Mouse (Mus musculus): ENCODE data around the gene Brix1. TPM values are rescaled to one million over a fixed set of nuclear protein-coding genes. Genes with fewer than 3 reads are reported as not detected.

Brix1 gene
- polyA plus RNA-seq, 1 experiment from 2014 or later = 30.8 TPM

- no peak overlapping the region for H3K4me3 ChIP-seq (ENCODE audit: inconsistent target)
- H3K27ac ChIP-seq = no peak overlapping the region
- no peaks in the 10 kb centered on the region for H3K36me3 ChIP-seq (ENCODE audit: inconsistent target)
- WGBS (ENCODE audit: missing documents) = 93% methylated on average over 6 of the region's 6 CpGs
- H3K79me2 ChIP-seq (ENCODE audit: inconsistent target) = no peaks in the 10 kb centered on the region
Measured at GRCm38 (mm10) chr15:10426124-10426523, 59.6 kb downstream of the Brix1 start.

Other genes starting within 250 kb of the Brix1 start
- gene Gm21973, start 160.6 kb downstream of the Brix1 start, polyA plus RNA-seq (2018) = not detected in 3 replicates
- not detected in 3 replicates for gene Agxt2, start 127.4 kb downstream of the Brix1 start, polyA plus RNA-seq (2018)
- 10.5 to 32.9 TPM (median 24.5 TPM) in 3 replicates for gene Dnajc21, start 15.4 kb downstream of the Brix1 start, polyA plus RNA-seq (2018)
- 3.5 to 9.9 TPM (median 7.1 TPM) in 3 replicates for gene Rad1, start 71 bp upstream of the Brix1 start, polyA plus RNA-seq (2018)
- not detected in 3 replicates for gene Ttc23l, start 72.7 kb upstream of the Brix1 start, polyA plus RNA-seq (2018)
- gene Rai14, start 228.7 kb upstream of the Brix1 start, polyA plus RNA-seq (2018) = 4.9 to 12.5 TPM (median 12.5 TPM) in 3 replicates

Data from macrophage (primary cell).